Mouse (Mus musculus) heart, embryonic 16.5 days (tissue): ENCODE results near the gene 1700023F06Rik. TPM values are rescaled to one million over a fixed set of nuclear protein-coding genes. Genes with fewer than 3 reads are reported as not detected.
A peak's percentile ranks its signal among the peaks of the same experiment; 100 is the strongest.

Experiments used
- ATAC-seq: fragments of 200-750 bp; cut with Nextera tagmentation; replicated peaks from 2 replicates; pipeline ENCODE4 v1.8.0; 2017; ENCODE audit warnings: moderate number of reproducible peaks; ENCODE audit not compliant: insufficient read depth, low FRiP score; ENCODE audit errors: extremely low read depth
- H3K27ac ChIP-seq: fragments of 300-500 bp; sonication (generic); 2 replicates; pipeline ENCODE4 v1.5.1; 2014; ENCODE audit warnings: mild to moderate bottlenecking, low read length, control low read depth, moderate library complexity
- H3K27me3 ChIP-seq: fragments of 300-500 bp; sonication (generic); 2 replicates; pipeline ENCODE4 v1.6.1; 2014; ENCODE audit warnings: low read length, mixed read lengths; ENCODE audit not compliant: control insufficient read depth, insufficient read depth
- H3K36me3 ChIP-seq: fragments of 300-500 bp; sonication (generic); 2 replicates; pipeline ENCODE4 v1.6.1; 2014; ENCODE audit not compliant: control insufficient read depth, insufficient read depth
- H3K4me1 ChIP-seq: fragments of 300-500 bp; sonication (generic); 2 replicates; pipeline ENCODE4 v1.6.1; 2014; ENCODE audit warnings: low read length, mixed read lengths; ENCODE audit not compliant: control insufficient read depth, insufficient read depth
- H3K4me2 ChIP-seq: fragments of 300-500 bp; sonication (generic); 2 replicates; pipeline ENCODE4 v1.6.1; 2014; ENCODE audit warnings: low read depth, mild to moderate bottlenecking, control low read depth, low read length
- H3K4me3 ChIP-seq: fragments of 300-500 bp; sonication (generic); 2 replicates; pipeline ENCODE4 v1.5.1; 2014; ENCODE audit warnings: mild to moderate bottlenecking, control low read depth, low read length
- H3K9ac ChIP-seq: fragments of 300-500 bp; sonication (generic); 2 replicates; pipeline ENCODE4 v1.6.1; 2014; ENCODE audit warnings: low read length, control low read depth
- H3K9me3 ChIP-seq: fragments of 300-500 bp; sonication (generic); replicated peaks from 2 replicates; pipeline ENCODE4 v1.6.1; 2016; ENCODE audit warnings: low read length; ENCODE audit not compliant: control insufficient read depth
- WGBS: fragments of 180-500 bp; shearing (Covaris S2); extraction: QIAGEN DNeasy Blood & Tissue Kit; methylation state at CpG from one replicate; pipeline ENCODE4 v1.1.7; 2014; 5-methylcytosine and 5-hydroxymethylcytosine counted together
- polyA plus RNA-seq: library from polyadenylated mRNA; unstranded; fragments of >200 nt; fragmentation: Nextera tagmentation; extraction: Ambion mirVana; gene quantifications from 2 replicates; pipeline ENCODE4 v1.2.1, GENCODE M21; 2015

Gene 1700023F06Rik
- polyA plus RNA-seq, 1 experiment from 2014 or later, result 0.25 TPM

DNA sequence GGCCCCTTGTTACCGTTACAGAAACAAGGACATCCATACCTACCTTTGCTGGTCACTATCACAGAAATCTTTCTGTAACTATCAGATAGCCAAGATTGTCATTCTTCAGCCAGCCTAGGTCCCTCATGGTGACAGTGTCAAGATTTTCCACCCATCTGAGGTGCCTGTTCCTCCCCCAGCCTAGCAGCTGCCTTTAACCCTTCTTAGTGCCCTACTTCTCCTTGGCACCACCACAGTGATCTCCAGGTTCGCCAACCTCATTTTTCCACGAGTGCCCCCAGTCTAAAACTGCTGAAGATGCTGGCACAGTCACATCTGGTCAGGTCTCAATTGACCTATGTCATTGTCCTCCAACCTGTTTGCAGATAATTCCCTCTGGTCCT, 38.3 kb downstream of the 1700023F06Rik start:
- WGBS, result 49% methylated on average over 3 of the region's 3 CpGs
- ATAC-seq, result no peak
- no peaks in the 10 kb centered on the region for H3K36me3 ChIP-seq
- H3K27me3 ChIP-seq, result peaks cover 18% of the 10 kb centered on the region
- H3K9ac ChIP-seq, result no peak overlapping the region; the same call in 1 of the 2 replicates
- H3K27ac ChIP-seq, result no peak overlapping the region
- peaks cover 18% of the 10 kb centered on the region for H3K4me1 ChIP-seq
- no peaks in the 10 kb centered on the region for H3K9me3 ChIP-seq
- H3K4me2 ChIP-seq, result peak overlapping the region; percentile 97
- peak overlapping the region; percentile 69 for H3K4me3 ChIP-seq

DNA sequence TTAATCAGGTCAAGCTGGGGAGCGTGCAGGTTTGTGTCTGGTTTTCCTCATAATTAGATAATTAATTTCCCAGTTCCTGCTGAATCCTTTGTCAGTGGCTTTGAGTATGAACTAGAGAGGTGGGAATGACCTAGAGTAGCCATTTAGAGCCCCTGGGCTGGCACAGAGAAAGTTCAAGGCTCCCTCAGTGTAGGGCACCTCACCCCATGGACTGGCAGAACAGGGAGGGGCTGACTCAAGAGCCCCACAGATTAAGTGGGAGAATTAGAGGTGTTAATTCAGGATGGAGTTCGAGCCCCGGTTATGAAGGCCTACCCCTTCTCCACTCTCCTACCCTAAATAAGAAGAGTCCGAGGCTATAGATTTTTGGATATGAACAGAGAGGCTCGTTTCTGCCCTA, 38.7 kb downstream of the 1700023F06Rik start:
- no peak overlapping the region for H3K4me3 ChIP-seq
- H3K27me3 ChIP-seq, result peaks cover 18% of the 10 kb centered on the region
- H3K4me1 ChIP-seq, result peaks cover 13% of the 10 kb centered on the region
- H3K9me3 ChIP-seq, result no peaks in the 10 kb centered on the region
- H3K27ac ChIP-seq, result no peak overlapping the region
- H3K4me2 ChIP-seq, result no peak overlapping the region
- no peak overlapping the region for H3K9ac ChIP-seq
- 85% methylated on average over 5 of the region's 5 CpGs for WGBS
- no peak for ATAC-seq
- H3K36me3 ChIP-seq, result no peaks in the 10 kb centered on the region

DNA sequence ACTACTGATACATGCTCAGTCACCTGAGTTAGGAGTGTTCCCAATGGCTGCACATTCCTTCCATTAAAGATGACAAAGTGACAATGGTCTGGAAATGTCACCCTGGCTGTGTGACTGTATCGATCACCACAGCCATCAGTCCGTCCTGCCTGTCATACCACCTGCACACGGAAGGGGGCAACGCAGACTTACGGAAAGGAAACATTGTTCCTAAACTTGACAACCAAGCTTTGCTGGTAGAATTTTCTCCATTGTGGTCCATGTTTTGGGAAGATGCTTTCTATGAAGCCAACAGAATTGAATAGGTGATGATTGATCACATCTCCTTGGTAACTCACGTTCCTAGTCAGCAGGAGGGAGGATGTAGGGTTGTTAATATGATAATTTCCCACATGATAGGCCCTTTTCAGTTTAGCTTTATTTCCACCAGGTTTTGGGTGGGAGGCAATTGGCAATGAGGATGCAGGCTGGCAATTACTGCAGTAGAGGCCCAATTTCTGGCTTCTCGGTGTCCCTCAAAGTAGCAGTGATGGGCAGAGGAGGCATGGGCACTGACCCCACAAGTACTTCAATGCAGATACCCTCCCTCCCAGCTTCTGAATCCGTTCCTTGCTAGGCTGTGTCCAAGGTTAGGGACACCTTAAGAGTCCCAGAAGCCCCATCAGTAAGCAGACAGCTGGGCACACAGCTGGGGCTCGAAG, 39.5 kb downstream of the 1700023F06Rik start:
- 28% methylated on average over 9 of the region's 9 CpGs for WGBS
- Histone ChIP-seq H3K4me2 (no peak overlapping the region), H3K4me3 (no peak overlapping the region), H3K9ac (no peak overlapping the region), H3K36me3 (no peaks in the 10 kb centered on the region), H3K9me3 (no peaks in the 10 kb centered on the region), H3K27ac (no peak overlapping the region), H3K4me1 (peaks cover 10% of the 10 kb centered on the region), H3K27me3 (peaks cover 18% of the 10 kb centered on the region)
- ATAC-seq, result no peak

DNA sequence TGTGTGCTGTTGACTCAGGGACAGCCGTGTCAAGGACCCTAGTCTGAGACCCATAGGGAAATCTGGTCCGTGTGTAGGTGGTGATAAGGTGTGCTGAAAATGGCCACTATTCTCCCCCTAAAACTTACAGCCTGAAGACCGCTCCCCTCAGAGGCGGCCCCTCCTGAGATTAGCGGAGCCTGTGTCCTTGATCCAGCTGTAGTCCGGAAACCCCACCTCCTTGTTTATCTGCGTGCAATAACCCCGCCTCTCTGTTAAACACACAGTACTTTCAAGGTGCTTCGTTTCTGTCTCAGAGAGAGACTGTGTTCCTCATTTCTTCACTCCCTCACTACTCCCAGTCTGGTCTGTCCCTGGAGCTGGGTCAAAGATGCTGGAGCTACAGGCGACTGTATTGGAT, 44.0 kb downstream of the 1700023F06Rik start:
- Histone ChIP-seq H3K4me2 (no peak overlapping the region), H3K27me3 (peaks cover 2% of the 10 kb centered on the region; the same call in 1 of the 2 replicates), H3K4me3 (no peak overlapping the region), H3K9me3 (no peaks in the 10 kb centered on the region), H3K27ac (no peak overlapping the region), H3K36me3 (no peaks in the 10 kb centered on the region), H3K9ac (no peak overlapping the region), H3K4me1 (no peaks in the 10 kb centered on the region)
- ATAC-seq, result peak; percentile 20; the same call in 1 of the 2 replicates
- WGBS, result 21% methylated on average over 10 of the region's 10 CpGs

DNA sequence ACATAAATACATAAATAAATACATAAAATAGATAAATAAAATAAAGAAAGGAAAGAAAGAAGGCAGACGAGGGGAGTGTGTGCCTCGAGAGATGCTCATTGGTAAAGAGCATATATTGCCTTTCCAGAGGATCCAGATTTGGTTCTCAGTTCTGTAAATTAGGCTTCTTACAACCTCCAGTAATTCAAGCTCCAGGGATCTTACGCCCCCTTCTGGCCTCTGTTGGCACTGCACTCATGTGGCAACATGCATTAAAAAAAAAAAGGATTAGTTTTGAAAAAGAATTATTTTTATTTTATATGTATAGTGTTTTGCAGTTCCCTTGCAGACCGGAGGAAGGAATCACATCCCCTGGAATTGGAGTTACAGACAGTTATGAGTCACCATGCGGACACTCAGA, 46.2 kb downstream of the 1700023F06Rik start:
- H3K4me2 ChIP-seq, result no peak overlapping the region
- H3K4me1 ChIP-seq, result peaks cover 6% of the 10 kb centered on the region
- H3K4me3 ChIP-seq, result no peak overlapping the region
- ATAC-seq, result no peak
- no peak overlapping the region for H3K9ac ChIP-seq
- H3K9me3 ChIP-seq, result no peaks in the 10 kb centered on the region
- 87% methylated on average over 5 of the region's 5 CpGs for WGBS
- H3K27ac ChIP-seq, result no peak overlapping the region
- H3K27me3 ChIP-seq, result no peaks in the 10 kb centered on the region
- H3K36me3 ChIP-seq, result no peaks in the 10 kb centered on the region

DNA sequence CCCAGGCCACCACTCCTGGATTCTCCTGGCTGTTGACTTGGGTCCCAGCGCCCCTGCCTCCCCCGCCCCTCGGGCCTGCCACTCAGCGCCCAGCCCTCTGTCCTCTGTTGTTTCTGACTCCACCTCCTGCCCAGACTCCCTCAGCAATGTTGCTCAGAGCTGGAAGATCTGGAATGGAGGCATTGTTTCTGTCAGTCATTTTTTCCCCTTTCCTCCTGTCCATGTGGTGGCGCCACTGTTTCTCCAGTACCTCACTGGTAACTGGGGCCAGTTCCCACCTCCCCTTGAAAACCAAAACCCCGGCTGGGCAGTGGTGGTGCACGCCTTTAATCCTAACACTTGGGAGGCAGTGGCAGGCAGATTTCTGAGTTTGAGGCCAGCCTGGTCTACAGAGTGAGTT, 46.9 kb downstream of the 1700023F06Rik start:
- Histone ChIP-seq H3K4me3 (no peak overlapping the region), H3K4me2 (no peak overlapping the region), H3K9me3 (no peaks in the 10 kb centered on the region), H3K36me3 (no peaks in the 10 kb centered on the region), H3K27me3 (no peaks in the 10 kb centered on the region), H3K9ac (no peak overlapping the region), H3K4me1 (peaks cover 6% of the 10 kb centered on the region), H3K27ac (no peak overlapping the region)
- ATAC-seq, result no peak
- 72% methylated on average over 7 of the region's 7 CpGs for WGBS

DNA sequence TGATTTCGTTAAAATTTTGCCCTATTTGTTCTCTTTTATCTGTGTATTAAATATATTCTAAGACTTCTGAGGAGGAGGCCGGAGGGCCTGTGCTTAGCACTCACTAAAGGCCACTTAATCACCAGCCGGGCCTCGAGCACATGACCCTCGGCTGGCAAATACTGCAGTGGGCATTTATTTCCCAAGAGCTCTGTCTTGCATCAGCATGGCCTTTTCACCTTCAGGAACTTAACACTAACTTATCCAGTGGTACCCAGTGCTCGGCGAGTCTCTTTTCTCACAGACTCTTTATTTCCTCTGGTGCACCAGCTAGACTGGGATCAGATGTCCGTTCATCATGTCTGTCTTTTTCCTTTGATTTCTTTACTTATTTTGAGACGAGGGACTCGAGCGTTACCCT, 47.6 kb downstream of the 1700023F06Rik start:
- peaks cover 6% of the 10 kb centered on the region for H3K4me1 ChIP-seq
- H3K27ac ChIP-seq, result no peak overlapping the region
- ATAC-seq, result no peak
- H3K27me3 ChIP-seq, result no peaks in the 10 kb centered on the region
- no peak overlapping the region for H3K4me2 ChIP-seq
- H3K4me3 ChIP-seq, result no peak overlapping the region
- 89% methylated on average over 11 of the region's 11 CpGs for WGBS
- no peak overlapping the region for H3K9ac ChIP-seq
- H3K36me3 ChIP-seq, result no peaks in the 10 kb centered on the region
- H3K9me3 ChIP-seq, result no peaks in the 10 kb centered on the region

DNA sequence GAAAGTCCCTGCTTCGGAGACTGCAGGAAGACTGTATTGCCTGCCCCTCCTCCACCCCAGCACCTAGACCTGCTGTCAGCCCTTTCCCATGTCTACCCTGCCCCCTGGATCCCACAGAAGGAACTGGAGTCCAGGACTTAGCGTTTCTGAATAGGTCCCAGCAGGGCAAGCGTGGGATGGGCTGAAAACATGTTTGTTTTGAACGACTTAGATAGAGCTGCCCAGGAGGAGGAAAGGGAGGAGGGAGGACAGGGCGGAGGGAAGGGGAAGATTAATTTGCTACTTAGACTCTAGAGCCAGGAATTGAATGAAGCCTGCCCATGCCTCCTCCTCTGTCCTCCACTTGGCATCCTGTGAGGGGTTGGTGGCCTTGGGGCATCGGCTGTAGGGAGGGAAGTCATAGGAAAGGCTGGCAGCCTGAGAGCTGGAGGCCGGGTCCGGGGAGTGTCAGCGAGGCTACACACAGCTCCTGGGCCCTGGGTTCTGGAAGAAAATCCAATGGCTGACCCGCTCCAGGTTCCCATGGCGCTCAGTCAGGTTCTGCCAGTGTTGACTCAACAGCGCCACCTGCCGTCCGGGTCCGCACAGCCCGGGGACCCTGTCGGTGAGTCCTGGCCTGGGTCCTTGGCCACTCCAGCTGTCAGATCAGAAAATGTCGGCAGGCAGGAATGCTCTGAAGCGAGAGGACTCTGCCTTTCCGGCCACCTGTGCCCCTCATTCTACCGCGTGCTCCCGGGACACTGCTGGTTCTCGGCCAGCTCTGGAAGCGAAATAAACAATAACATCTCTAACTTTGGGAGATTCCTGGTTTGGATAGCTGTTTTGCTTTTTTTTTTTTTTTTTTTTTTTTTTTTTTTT, 49.5 kb downstream of the 1700023F06Rik start:
- 2% methylated on average over 25 of the region's 25 CpGs for WGBS
- Histone ChIP-seq H3K4me2 (peak overlapping the region; percentile 67), H3K9ac (peak overlapping the region; percentile 60), H3K4me3 (peak overlapping the region; percentile 44), H3K9me3 (no peaks in the 10 kb centered on the region), H3K36me3 (no peaks in the 10 kb centered on the region), H3K27ac (peak overlapping the region; percentile 46; the same call in 1 of the 2 replicates), H3K4me1 (peaks cover 6% of the 10 kb centered on the region), H3K27me3 (no peaks in the 10 kb centered on the region)
- peak; percentile 95 for ATAC-seq

DNA sequence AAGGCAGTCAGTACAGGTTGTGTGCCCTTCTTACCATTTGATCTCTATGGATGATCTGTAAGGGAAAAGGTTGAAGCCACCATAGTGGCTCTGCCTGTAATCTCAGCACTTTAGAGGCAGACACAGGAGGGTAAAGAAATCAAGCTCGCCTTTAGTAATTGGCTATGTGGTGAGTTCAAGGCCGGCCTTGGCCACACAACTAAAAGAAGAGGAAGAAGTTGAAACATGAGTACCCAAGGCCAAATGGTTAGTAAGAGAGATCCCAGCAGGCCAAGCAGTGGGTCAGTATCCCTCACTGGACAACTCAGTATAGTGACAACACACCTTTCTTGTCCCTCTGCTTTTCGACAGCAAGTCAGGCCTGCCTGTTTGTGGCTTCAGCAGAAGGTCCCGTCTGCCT, 58.6 kb downstream of the 1700023F06Rik start:
- no peaks in the 10 kb centered on the region for H3K9me3 ChIP-seq
- ATAC-seq, result no peak
- H3K36me3 ChIP-seq, result no peaks in the 10 kb centered on the region
- no peak overlapping the region for H3K4me3 ChIP-seq
- no peaks in the 10 kb centered on the region for H3K27me3 ChIP-seq
- H3K9ac ChIP-seq, result no peak overlapping the region
- H3K4me2 ChIP-seq, result no peak overlapping the region
- 91% methylated on average over 4 of the region's 4 CpGs for WGBS
- H3K4me1 ChIP-seq, result 0 out of 2 replicates have a peak, but pooled peaks cover under 1% of the 10 kb centered on the region
- no peak overlapping the region for H3K27ac ChIP-seq
